Mouse (Mus musculus): Measurements from ENCODE around the gene Fam198b. TPM values are rescaled to one million over a fixed set of nuclear protein-coding genes. Genes with fewer than 3 reads are reported as not detected.

The Fam198b gene
- total and polyA plus RNA-seq, 3 experiments, result 1.5 to 3.1 TPM; not detected in 1

- TF ChIP-seq SIN3A (IDR thresholded peaks at IDR 0.05; ENCODE audit: low read length), result peak; percentile 84
These were observed 22.9 kb downstream of the Fam198b start (continued) for GRCm38 (mm10) chr3:79907223-79907622.

DNA sequence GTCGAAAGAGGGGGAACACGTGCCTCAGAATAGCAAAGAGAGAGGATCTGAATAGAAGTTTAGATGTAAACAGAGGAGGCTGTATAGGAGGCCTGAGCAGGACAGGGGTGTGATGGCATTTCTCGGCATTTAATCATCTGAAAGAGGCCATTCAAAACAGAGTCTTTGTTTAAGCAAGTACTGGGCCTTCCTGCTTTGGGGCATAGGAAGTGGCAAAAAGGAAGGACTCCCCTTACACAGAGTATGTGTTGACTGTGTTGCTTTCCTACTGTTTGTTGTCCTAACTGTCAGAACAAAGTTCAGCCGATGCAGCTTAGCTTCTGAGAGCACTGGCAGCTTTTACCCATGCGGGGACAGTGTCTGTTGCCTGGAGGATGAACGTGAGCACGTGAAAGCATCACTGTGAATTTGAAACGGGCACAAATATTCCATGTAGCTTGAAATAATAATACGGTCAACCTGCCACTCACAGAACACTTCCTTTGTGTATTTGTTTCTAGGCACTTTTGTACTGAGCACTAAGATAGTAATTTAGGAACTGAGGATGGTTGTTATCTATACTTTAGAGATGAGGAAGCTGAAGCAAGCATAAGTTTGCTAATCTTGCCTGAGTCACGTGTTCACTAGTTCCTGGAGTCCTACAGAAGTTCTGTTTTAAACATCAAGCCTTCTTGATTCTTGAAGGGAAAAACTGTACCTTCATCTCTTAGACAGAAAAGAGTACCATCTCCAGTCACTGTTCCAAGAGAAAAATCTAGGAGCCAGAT lies 26.2 kb downstream of the Fam198b start:
- H3K4me1 ChIP-seq (ENCODE audit: control insufficient read depth in 1 of 2, insufficient read depth in 2 of 2, low read length in 2 of 2), result peaks cover 39 to 41% of the 10 kb centered on the region in 2 experiments
- no peaks in the 10 kb centered on the region for H3K27me3 ChIP-seq (ENCODE audit: control insufficient read depth in 1 of 2, insufficient read depth in 2 of 2, low read length in 2 of 2)

DNA sequence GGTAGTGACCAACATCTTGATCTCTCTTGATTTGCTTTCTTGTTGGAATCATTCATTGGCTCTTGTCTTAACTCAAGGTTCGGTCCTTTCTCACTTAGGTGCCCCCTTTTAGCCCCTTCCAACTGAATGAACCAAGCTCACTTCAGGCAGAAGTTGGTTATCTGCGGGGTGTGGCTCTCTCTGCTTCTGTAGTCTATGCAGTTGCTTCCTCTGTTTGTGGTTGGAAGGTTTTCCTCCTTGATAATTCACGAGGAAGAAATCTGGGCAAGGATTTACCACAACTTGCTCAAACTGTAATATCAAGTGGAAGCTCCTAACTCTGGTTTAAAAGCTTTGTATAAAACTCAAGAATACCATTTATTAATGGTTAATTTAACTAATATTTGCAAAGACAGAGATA lies 26.8 kb downstream of the Fam198b start:
- peaks cover 0 to 59% of the 10 kb centered on the region in 2 experiments; a peak in 2 of 4 replicates for H3K36me3 ChIP-seq (ENCODE audit: control insufficient read depth in 1 of 2, insufficient read depth in 2 of 2, low read length in 2 of 2)
- peaks cover 33 to 40% of the 10 kb centered on the region in 2 experiments for H3K4me1 ChIP-seq (ENCODE audit: control insufficient read depth in 1 of 2, insufficient read depth in 2 of 2, low read length in 2 of 2)
- H3K79me2 ChIP-seq (ENCODE audit: control insufficient read depth, insufficient read depth, low read length, poor library complexity), result no peaks in the 10 kb centered on the region; the same call in 1 of the 2 replicates
- H3K27ac ChIP-seq (ENCODE audit: control insufficient read depth, low read depth, low read length), result peak overlapping the region; percentile 75
- no peaks in the 10 kb centered on the region for H3K9me3 ChIP-seq (replicated peaks; ENCODE audit: insufficient read depth, low read length)
- no peaks in the 10 kb centered on the region for H3K27me3 ChIP-seq (ENCODE audit: control insufficient read depth in 1 of 2, insufficient read depth in 2 of 2, low read length in 2 of 2)
- no peak overlapping the region for H3K9ac ChIP-seq (ENCODE audit: control insufficient read depth, low read depth, low read length, poor library complexity, severe bottlenecking)
- DNase-seq (ENCODE audit: low read depth, low spot score), result peak; percentile 79
- no peak overlapping the region for H3K4me3 ChIP-seq (ENCODE audit: control insufficient read depth in 1 of 2, insufficient read depth in 1 of 2, low read depth in 2 of 2, low read length in 2 of 2)
- peak; percentile 69; the same call in 1 of the 2 replicates for TF ChIP-seq ETS1 (IDR thresholded peaks at IDR 0.05; ENCODE audit: low read depth, low read length)
- no peak for TF ChIP-seq TBP (IDR thresholded peaks at IDR 0.05; ENCODE audit: low read depth, low read length)
- peak; percentile 66 for TF ChIP-seq TAL1 (IDR thresholded peaks at IDR 0.05; ENCODE audit: low read length)
- TF ChIP-seq MXI1 (IDR thresholded peaks at IDR 0.05; ENCODE audit: low read depth, low read length), result peak; percentile 73; the same call in 1 of the 2 replicates
- TF ChIP-seq SIN3A (IDR thresholded peaks at IDR 0.05; ENCODE audit: low read length), result no peak; the same call in 1 of the 2 replicates
- peak; percentile 72 for TF ChIP-seq TCF12 (IDR thresholded peaks at IDR 0.05; ENCODE audit: low read depth, low read length)
- TF ChIP-seq HCFC1 (IDR thresholded peaks at IDR 0.05; ENCODE audit: low read depth, low read length), result no peak; the same call in 1 of the 2 replicates
- no peak for TF ChIP-seq ZNF384 (IDR thresholded peaks at IDR 0.05; ENCODE audit: low read depth, low read length)
- peak; percentile 83 for TF ChIP-seq BHLHE40 (IDR thresholded peaks at IDR 0.05; ENCODE audit: borderline replicate concordance, low read depth, low read length)
- TF ChIP-seq NRF1 (IDR thresholded peaks at IDR 0.05; ENCODE audit: insufficient read depth, low read depth, low read length, poor library complexity, severe bottlenecking), result no peak
- peak; percentile 12; the same call in 1 of the 2 replicates for TF ChIP-seq MAZ (IDR thresholded peaks at IDR 0.05; ENCODE audit: low read depth, low read length)
- TF ChIP-seq MAX (IDR thresholded peaks at IDR 0.05; ENCODE audit: low read length), result no peak; the same call in none of the 2 replicates
- 0 out of 2 replicates have a peak, but pooled peaks have one; percentile 31 for TF ChIP-seq MYB (IDR thresholded peaks at IDR 0.05; ENCODE audit: low read depth, low read length)
- TF ChIP-seq KAT2A (conservative IDR thresholded peaks at IDR 0.05; ENCODE audit: low read depth, low read length), result no peak
- TF ChIP-seq EP300 (IDR thresholded peaks at IDR 0.05; ENCODE audit: low read depth in 1 of 2, low read length in 2 of 2), result peak; percentile 71 to 87
- no peak for TF ChIP-seq ZKSCAN1 (IDR thresholded peaks at IDR 0.05; ENCODE audit: low read depth, low read length)

More for the DNA sequence above, 26.2 kb downstream of the Fam198b start:
- H3K9ac ChIP-seq (ENCODE audit: control insufficient read depth, low read depth, low read length, poor library complexity, severe bottlenecking), result peak overlapping the region; percentile 33
- peaks cover 0 to 65% of the 10 kb centered on the region in 2 experiments; a peak in 2 of 4 replicates for H3K36me3 ChIP-seq (ENCODE audit: control insufficient read depth in 1 of 2, insufficient read depth in 2 of 2, low read length in 2 of 2)
- peak overlapping the region; percentile 86 for H3K27ac ChIP-seq (ENCODE audit: control insufficient read depth, low read depth, low read length)
- DNase-seq (ENCODE audit: low read depth, low spot score), result peak; percentile 74
- peak; percentile 95 for TF ChIP-seq BHLHE40 (IDR thresholded peaks at IDR 0.05; ENCODE audit: borderline replicate concordance, low read depth, low read length)
- TF ChIP-seq SIN3A (IDR thresholded peaks at IDR 0.05; ENCODE audit: low read length), result peak; percentile 80
- TF ChIP-seq GATA1 (IDR thresholded peaks at IDR 0.05; ENCODE audit: low read depth, low read length), result peak; percentile 94
- peak; percentile 61; the same call in 1 of the 2 replicates for TF ChIP-seq TCF12 (IDR thresholded peaks at IDR 0.05; ENCODE audit: low read depth, low read length)
- TF ChIP-seq SMC3 (IDR thresholded peaks at IDR 0.05; ENCODE audit: low read depth, low read length), result peak; percentile 0; the same call in 1 of the 2 replicates
- TF ChIP-seq MYC (IDR thresholded peaks at IDR 0.05; ENCODE audit: low read depth, low read length), result peak; percentile 91
- TF ChIP-seq CHD2 (IDR thresholded peaks at IDR 0.05; ENCODE audit: low read length), result peak; percentile 11; the same call in 1 of the 2 replicates
- TF ChIP-seq ETS1 (IDR thresholded peaks at IDR 0.05; ENCODE audit: low read depth, low read length), result peak; percentile 80
- peak; percentile 59 to 90; a peak in 3 of 4 replicates for TF ChIP-seq USF2 (IDR thresholded peaks at IDR 0.05; ENCODE audit: borderline replicate concordance in 1 of 2, insufficient read depth in 1 of 2, low read depth in 1 of 2, low read length in 2 of 2)
- TF ChIP-seq MAFK (IDR thresholded peaks at IDR 0.05; ENCODE audit: borderline replicate concordance, low read depth, low read length), result peak; percentile 39; the same call in 1 of the 2 replicates
- TF ChIP-seq USF1 (IDR thresholded peaks at IDR 0.05; ENCODE audit: low read depth, low read length), result peak; percentile 97
- TF ChIP-seq ZKSCAN1 (IDR thresholded peaks at IDR 0.05; ENCODE audit: low read depth, low read length), result no peak
- TF ChIP-seq MXI1 (IDR thresholded peaks at IDR 0.05; ENCODE audit: low read depth, low read length), result peak; percentile 45; the same call in 1 of the 2 replicates
- no peak for TF ChIP-seq MEF2A (IDR thresholded peaks at IDR 0.05; ENCODE audit: extremely low read depth, insufficient replicate concordance, low read depth, low read length, poor library complexity, severe bottlenecking)
- TF ChIP-seq JUND (IDR thresholded peaks at IDR 0.05; ENCODE audit: low read depth, low read length), result 0 out of 2 replicates have a peak, but pooled peaks have one; percentile 28
- TF ChIP-seq MYB (IDR thresholded peaks at IDR 0.05; ENCODE audit: low read depth, low read length), result no peak; the same call in 1 of the 2 replicates
- TF ChIP-seq TBP (IDR thresholded peaks at IDR 0.05; ENCODE audit: low read depth, low read length), result no peak
- TF ChIP-seq ELF1 (IDR thresholded peaks at IDR 0.05; ENCODE audit: low read depth, low read length), result peak; percentile 60; the same call in 1 of the 2 replicates
- TF ChIP-seq ZMIZ1 (IDR thresholded peaks at IDR 0.05; ENCODE audit: low read depth, low read length), result no peak
- no peak for TF ChIP-seq CTCF (IDR thresholded peaks at IDR 0.05 in 2 of 3, conservative IDR thresholded peaks at IDR 0.05 in 1 of 3; ENCODE audit: control insufficient read depth in 1 of 3, insufficient read depth in 1 of 3, low read depth in 2 of 3, low read length in 3 of 3, poor library complexity in 1 of 3, severe bottlenecking in 1 of 3)
- 0 out of 2 replicates have a peak, but pooled peaks have one; percentile 38 for TF ChIP-seq HCFC1 (IDR thresholded peaks at IDR 0.05; ENCODE audit: low read depth, low read length)
- peak; percentile 87 for TF ChIP-seq RCOR1 (IDR thresholded peaks at IDR 0.05; ENCODE audit: low read depth, low read length)
- TF ChIP-seq MAZ (IDR thresholded peaks at IDR 0.05; ENCODE audit: low read depth, low read length), result peak; percentile 22; the same call in 1 of the 2 replicates
- peak; percentile 98 for TF ChIP-seq MAX (IDR thresholded peaks at IDR 0.05; ENCODE audit: low read length)
- peak; percentile 81 to 90 for TF ChIP-seq EP300 (IDR thresholded peaks at IDR 0.05; ENCODE audit: low read depth in 1 of 2, low read length in 2 of 2)
- no peak for TF ChIP-seq KAT2A (conservative IDR thresholded peaks at IDR 0.05; ENCODE audit: low read depth, low read length)
- H3K79me2 ChIP-seq (ENCODE audit: control insufficient read depth, insufficient read depth, low read length, poor library complexity), result no peaks in the 10 kb centered on the region; the same call in 1 of the 2 replicates
- peak overlapping the region; percentile 10 to 23; a peak in 3 of 4 replicates for H3K4me3 ChIP-seq (ENCODE audit: control insufficient read depth in 1 of 2, insufficient read depth in 1 of 2, low read depth in 2 of 2, low read length in 2 of 2)
- no peaks in the 10 kb centered on the region for H3K9me3 ChIP-seq (replicated peaks; ENCODE audit: insufficient read depth, low read length)

All from MEL (cell line).